Mouse (Mus musculus): Measurements from ENCODE around the gene Mettl2. TPM values are rescaled to one million over a fixed set of nuclear protein-coding genes. Genes with fewer than 3 reads are reported as not detected.
A peak's percentile ranks its signal among the peaks of the same experiment; 100 is the strongest.
"Not testable (repeated sequence)": the region's sequence is repeated elsewhere in the genome, so short reads cannot be mapped to it uniquely, and the experiment has no call there.

Gene Mettl2
- 10 to 100 TPM; 23.1 to 24.2 TPM for total RNA-seq (2021)
- long read RNA-seq, experiment 1, transcript Mettl2-201 (9 exons, 1,867 nt), result major isoform, 34 of 47 reads
- long read RNA-seq, experiment 1, partial matches to known transcripts, result 4 of 47 reads
- long read RNA-seq, experiment 1, other reads (novel, unspliced or antisense), result 8 of 47 reads
- long read RNA-seq, experiment 2, partial matches to known transcripts, result 1 of 4 reads
- long read RNA-seq, experiment 2, other reads (novel, unspliced or antisense), result 0 of 4 reads

GRCm38 (mm10) chr11:105125735-105126519, at the start of gene Mettl2:
Mettl2 (plus strand) TSS chr11:105126425.
- DNase-seq, result peak; percentile 89 to 90

- DNase-seq, result not testable (repeated sequence)
These were observed 13.8 kb upstream of the Mettl2 start for GRCm38 (mm10) chr11:105112448-105112847.

- no peak for DNase-seq
These were observed 8.4 kb upstream of the Mettl2 start for GRCm38 (mm10) chr11:105117814-105118213.

- DNase-seq, result no peak
These were observed 5.6 kb upstream of the Mettl2 start for GRCm38 (mm10) chr11:105120551-105121061.

- not testable (repeated sequence) for DNase-seq
These were observed 4.4 kb upstream of the Mettl2 start for GRCm38 (mm10) chr11:105121792-105122191.

GRCm38 (mm10) chr11:105123986-105124385, 2.2 kb upstream of the Mettl2 start:
- DNase-seq, result peak; percentile 52 to 69

GRCm38 (mm10) chr11:105126520-105127029, 350 bp downstream of the Mettl2 start:
- DNase-seq, result no peak

GRCm38 (mm10) chr11:105135692-105136091, 9.5 kb downstream of the Mettl2 start:
- no peak for DNase-seq

- DNase-seq, result not testable (repeated sequence)
These were observed 11.0 kb downstream of the Mettl2 start for GRCm38 (mm10) chr11:105137255-105137654.

GRCm38 (mm10) chr11:105140512-105140911, 14.3 kb downstream of the Mettl2 start:
- not testable (repeated sequence) for DNase-seq

- DNase-seq, result no peak
These were observed 14.9 kb downstream of the Mettl2 start for GRCm38 (mm10) chr11:105141115-105141514.

GRCm38 (mm10) chr11:105143564-105143963, 17.3 kb downstream of the Mettl2 start:
- no peak for DNase-seq

GRCm38 (mm10) chr11:105144084-105144483, 17.9 kb downstream of the Mettl2 start:
- DNase-seq, result no peak

GRCm38 (mm10) chr11:105144508-105145210, 18.4 kb downstream of the Mettl2 start:
- DNase-seq, result no peak

- DNase-seq, result no peak
These were observed 19.0 kb downstream of the Mettl2 start for GRCm38 (mm10) chr11:105145211-105145610.

- DNase-seq, result no peak
These were observed 20.4 kb downstream of the Mettl2 start, which contains the start of gene Gm10842 for GRCm38 (mm10) chr11:105146593-105146992. Gm10842 (plus strand) TSS chr11:105146893.

GRCm38 (mm10) chr11:105149353-105149752, 23.1 kb downstream of the Mettl2 start:
- DNase-seq, result no peak

- no peak for DNase-seq
These were observed 23.5 kb downstream of the Mettl2 start for GRCm38 (mm10) chr11:105149766-105150165.

- no peak for DNase-seq
These were observed 24.5 kb downstream of the Mettl2 start for GRCm38 (mm10) chr11:105150691-105151090.

GRCm38 (mm10) chr11:105151226-105152016, 25.2 kb downstream of the Mettl2 start:
- no peak for DNase-seq

GRCm38 (mm10) chr11:105152017-105152300, 25.7 kb downstream of the Mettl2 start:
- no peak for DNase-seq

Measured in adrenal gland, postnatal 36 days (tissue).